Mouse (Mus musculus): ENCODE data around the gene Shroom1. TPM values are rescaled to one million over a fixed set of nuclear protein-coding genes. Genes with fewer than 3 reads are reported as not detected.

Gene Shroom1
- total RNA-seq (2023), result not detected

GRCm38 (mm10) chr11:53456474-53457371 lies at the start of gene Shroom1, which contains the start of gene Gm10447:
TSS of gene Shroom1 (plus strand) at chr11:53457205.
TSS of gene Gm10447 (minus strand) at chr11:53457110.

GRCm38 (mm10) chr11:53423036-53423435 lies 34.0 kb upstream of the Shroom1 start, which contains the start of gene Leap2:
TSS of gene Leap2 (minus strand) at chr11:53423170.

GRCm38 (mm10) chr11:53430670-53431346 lies 26.2 kb upstream of the Shroom1 start, which contains the start of the genes Uqcrq and Gdf9:
TSS of gene Uqcrq (minus strand) at chr11:53430831.
TSS of gene Gdf9 (plus strand) at chr11:53431023.

GRCm38 (mm10) chr11:53469968-53470695 lies 13.1 kb downstream of the Shroom1 start, which contains the start of gene Gm9837:
TSS of gene Gm9837 (minus strand) at chr11:53470479.

GRCm38 (mm10) chr11:53479783-53480301 lies 22.8 kb downstream of the Shroom1 start, which contains the start of the genes Gm9945 and Sowaha:
TSS of gene Gm9945 (plus strand) at chr11:53480166.
TSS of gene Sowaha (minus strand) at chr11:53480274.

Other genes starting within 250 kb of the Shroom1 start
- 105 TPM for gene Hspa4, start 156.7 kb upstream of the Shroom1 start, total RNA-seq (2023)
- gene Zcchc10, start 132.5 kb upstream of the Shroom1 start, total RNA-seq (2023), result 22.1 TPM
- gene Aff4, start 106.4 kb upstream of the Shroom1 start, total RNA-seq (2023), result 258 TPM
- not detected for gene Leap2, start 34.0 kb upstream of the Shroom1 start, total RNA-seq (2023)
- 142 TPM for gene Uqcrq, start 26.4 kb upstream of the Shroom1 start, total RNA-seq (2023)
- not detected for gene Gdf9, start 26.2 kb upstream of the Shroom1 start, total RNA-seq (2023)
- gene Gm10447, start 95 bp upstream of the Shroom1 start, total RNA-seq (2023), result not detected
- not detected for gene Gm9837, start 13.3 kb downstream of the Shroom1 start, total RNA-seq (2023)
- gene Gm9945, start 23.0 kb downstream of the Shroom1 start, total RNA-seq (2023), result not detected
- not detected for gene Sowaha, start 23.1 kb downstream of the Shroom1 start, total RNA-seq (2023)
- 1.2 TPM for gene Sept8, start 62.1 kb downstream of the Shroom1 start, total RNA-seq (2023)
- gene Kif3a, start 110.2 kb downstream of the Shroom1 start, total RNA-seq (2023), result 8.2 TPM
- gene Il4, start 161.5 kb downstream of the Shroom1 start, total RNA-seq (2023), result not detected
- not detected for gene Il13, start 177.5 kb downstream of the Shroom1 start, total RNA-seq (2023)

Data from CD4-positive naive resting alpha-beta T cell, adult 57 days (primary cell).